Mouse (Mus musculus) midbrain, embryonic 15.5 days (tissue): Measurements from ENCODE around the gene Crabp2. TPM values are rescaled to one million over a fixed set of nuclear protein-coding genes. Genes with fewer than 3 reads are reported as not detected.
"Not testable (repeated sequence)": the region's sequence is repeated elsewhere in the genome, so short reads cannot be mapped to it uniquely, and the experiment has no call there.

ENCODE experiments used
- ATAC-seq: fragments of 200-750 bp; cut with Nextera tagmentation; replicated peaks from 2 replicates; pipeline ENCODE4 v1.8.0; 2017; ENCODE audit warnings: moderate TSS enrichment
- H3K27ac ChIP-seq: fragments of 300-500 bp; sonication (generic); 2 replicates; pipeline ENCODE4 v1.5.1; 2015; ENCODE audit warnings: mild to moderate bottlenecking, inconsistent platforms
- H3K27me3 ChIP-seq: fragments of 300-500 bp; sonication (generic); replicated peaks from 2 replicates; pipeline ENCODE4 v1.6.1; 2015; ENCODE audit warnings: inconsistent platforms
- H3K36me3 ChIP-seq: fragments of 300-500 bp; sonication (generic); replicated peaks from 2 replicates; pipeline ENCODE4 v1.6.1; 2015; ENCODE audit warnings: inconsistent platforms
- H3K4me1 ChIP-seq: fragments of 300-500 bp; sonication (generic); 2 replicates; pipeline ENCODE4 v1.6.1; 2015; ENCODE audit warnings: inconsistent platforms
- H3K4me2 ChIP-seq: fragments of 300-500 bp; sonication (generic); 2 replicates; pipeline ENCODE4 v1.6.1; 2015; ENCODE audit warnings: inconsistent platforms, mild to moderate bottlenecking, moderate library complexity
- H3K4me3 ChIP-seq: fragments of 300-500 bp; sonication (generic); 2 replicates; pipeline ENCODE4 v1.5.1; 2015; ENCODE audit warnings: mild to moderate bottlenecking, inconsistent platforms
- H3K9ac ChIP-seq: fragments of 300-500 bp; sonication (generic); 2 replicates; pipeline ENCODE4 v1.6.1; 2015; ENCODE audit warnings: mild to moderate bottlenecking, inconsistent platforms
- H3K9me3 ChIP-seq: fragments of 300-500 bp; sonication (generic); 2 replicates; pipeline ENCODE4 v1.6.1; 2016; ENCODE audit warnings: inconsistent platforms
- WGBS: fragments of 180-500 bp; shearing (Covaris S2); methylation state at CpG from one replicate; pipeline ENCODE4 v1.1.7; 2015; ENCODE audit warnings: mixed read lengths; 5-methylcytosine and 5-hydroxymethylcytosine counted together
- polyA plus RNA-seq: library from polyadenylated mRNA; unstranded; fragments of >200 nt; fragmentation: Nextera tagmentation; extraction: Ambion mirVana; gene quantifications from 2 replicates; pipeline ENCODE4 v1.2.1, GENCODE M21; 2015

Crabp2 gene
- polyA plus RNA-seq: 44.8 and 52.1 TPM in 2 replicates

DNA sequence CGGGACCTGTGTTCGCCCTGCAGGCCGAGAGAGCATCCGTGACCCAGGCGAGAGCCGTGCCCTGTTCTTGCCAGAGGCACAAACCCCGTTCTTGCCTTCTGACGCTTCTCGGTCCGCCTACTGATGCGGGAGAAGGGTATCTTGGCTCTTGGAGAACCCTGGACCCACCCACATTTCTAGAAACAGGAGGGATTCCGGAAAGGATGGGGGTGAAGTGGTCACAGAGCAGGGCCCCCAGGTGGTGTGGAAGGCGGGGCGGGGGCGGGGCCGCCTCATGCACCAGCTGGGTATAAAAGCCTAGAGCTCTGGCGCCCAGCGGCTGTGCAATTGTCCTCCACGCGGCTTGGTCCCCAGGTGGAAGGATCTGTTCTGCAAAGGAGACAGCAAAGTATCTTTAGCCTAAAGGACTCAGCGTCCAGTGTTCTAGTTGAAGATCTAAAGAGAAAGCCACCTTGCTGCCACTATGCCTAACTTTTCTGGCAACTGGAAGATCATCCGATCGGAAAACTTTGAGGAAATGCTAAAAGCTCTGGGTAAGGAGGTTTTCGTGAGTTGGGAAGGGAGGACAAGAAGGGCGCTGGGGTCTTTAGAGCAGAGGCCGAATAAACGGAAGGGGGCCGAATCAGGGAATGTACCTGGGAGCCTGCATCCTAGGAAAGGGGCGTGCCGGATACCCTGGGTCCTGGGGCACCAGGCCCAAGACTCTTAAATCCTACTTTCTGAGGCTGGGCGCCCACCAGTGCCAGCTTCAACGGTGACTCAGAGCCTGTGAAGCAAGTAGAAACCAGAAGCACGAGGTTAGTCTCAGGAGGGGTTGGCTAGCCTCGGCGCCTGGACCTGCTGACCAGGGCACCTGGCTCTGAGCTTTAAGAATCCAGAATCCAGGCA lies at the start of gene Crabp2:
Gene Crabp2, plus strand, starts transcription at position 289 of the 888 bp plus-strand sequence.
- Histone ChIP-seq H3K9ac (peak within 1 kb of the TSS; percentile 38), H3K27me3 (no peaks in the 10 kb centered on the region), H3K27ac (no peak within 1 kb of the TSS), H3K9me3 (no peaks in the 10 kb centered on the region), H3K36me3 (no peaks in the 10 kb centered on the region), H3K4me3 (peak within 1 kb of the TSS; percentile 33), H3K4me2 (peak within 1 kb of the TSS; percentile 64), H3K4me1 (peaks cover 56% of the 10 kb centered on the region)
- no peak for ATAC-seq
- 3% methylated on average over 34 of the region's 35 CpGs for WGBS

DNA sequence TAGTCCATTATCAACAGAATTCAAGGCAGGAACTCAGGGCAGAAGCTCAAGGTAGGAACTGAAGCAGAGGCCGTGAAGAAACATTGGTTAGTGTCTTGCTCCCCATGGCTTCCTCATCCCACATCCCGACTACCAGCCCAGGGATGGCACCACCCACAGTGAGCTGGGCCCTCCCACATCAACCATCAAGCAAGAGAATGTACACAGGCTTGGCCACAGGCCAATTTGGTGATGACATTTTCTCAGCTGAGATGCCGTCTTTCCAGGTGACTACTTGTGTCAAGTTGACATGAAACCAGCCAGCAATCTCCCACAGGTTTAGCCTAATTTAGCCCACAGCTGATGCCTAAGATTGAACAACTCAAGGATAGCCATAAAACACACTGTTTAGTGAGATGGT lies 49.2 kb upstream of the Crabp2 start:
- H3K27ac ChIP-seq: no peak overlapping the region
- H3K4me3 ChIP-seq: no peak overlapping the region
- H3K4me2 ChIP-seq: no peak overlapping the region
- H3K4me1 ChIP-seq: no peaks in the 10 kb centered on the region
- ATAC-seq: no peak
- no peak overlapping the region for H3K9ac ChIP-seq
- WGBS: 64% methylated on average over 3 of the region's 3 CpGs
- H3K27me3 ChIP-seq: no peaks in the 10 kb centered on the region
- H3K9me3 ChIP-seq: no peaks in the 10 kb centered on the region
- no peaks in the 10 kb centered on the region for H3K36me3 ChIP-seq

DNA sequence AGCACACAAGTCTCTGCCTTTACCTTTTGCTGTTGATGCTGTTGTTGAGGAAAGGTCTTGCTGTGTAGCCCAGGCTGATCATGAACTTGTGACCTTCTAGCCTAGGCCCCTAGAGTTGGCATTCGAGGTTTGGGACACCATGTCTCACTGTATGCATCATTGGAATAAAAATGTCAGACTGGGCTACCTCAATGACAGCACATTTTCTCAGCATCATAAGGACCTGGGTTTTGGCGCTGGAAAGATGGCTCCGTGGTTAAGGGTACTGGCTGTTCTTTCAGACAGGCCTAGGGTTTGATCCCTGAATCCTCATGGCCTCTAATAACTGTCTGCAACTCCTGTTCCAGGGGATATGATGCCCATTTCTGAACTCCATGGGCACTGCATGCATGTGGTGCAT lies 48.7 kb upstream of the Crabp2 start:
- Histone ChIP-seq H3K36me3 (no peaks in the 10 kb centered on the region), H3K27ac (no peak overlapping the region), H3K9me3 (no peaks in the 10 kb centered on the region), H3K4me1 (no peaks in the 10 kb centered on the region), H3K9ac (no peak overlapping the region), H3K4me3 (no peak overlapping the region), H3K4me2 (no peak overlapping the region), H3K27me3 (no peaks in the 10 kb centered on the region)
- 77% methylated on average over 3 of the region's 3 CpGs for WGBS
- ATAC-seq: no peak

DNA sequence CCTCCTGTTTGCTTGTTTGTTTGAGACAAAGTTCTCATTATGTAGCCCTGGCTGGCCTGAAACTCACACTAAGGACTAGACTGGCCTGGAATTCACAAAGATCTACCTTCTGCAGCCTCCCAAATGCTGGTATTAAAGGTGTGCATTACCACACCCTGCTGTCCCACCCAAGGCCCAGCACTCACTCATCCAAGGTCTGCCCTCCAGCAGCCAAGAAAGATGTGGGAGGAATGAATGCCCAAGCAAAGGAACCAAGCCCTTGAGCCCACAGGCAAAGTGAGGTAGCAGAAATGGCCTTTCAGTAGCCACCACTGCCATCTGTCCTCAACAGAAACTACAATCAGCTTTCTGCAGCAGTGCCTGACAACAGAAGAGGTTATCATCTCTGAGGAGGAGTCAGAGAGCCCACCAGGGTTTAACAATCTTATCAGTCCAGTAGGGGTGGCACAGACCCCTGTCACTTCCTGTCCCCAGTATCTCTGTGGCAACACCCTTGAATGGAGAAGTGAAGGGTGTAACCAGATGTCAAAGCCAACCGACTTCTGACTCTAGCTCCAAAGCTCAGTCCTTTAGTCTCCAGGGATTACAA lies 47.3 kb upstream of the Crabp2 start:
- Histone ChIP-seq H3K27me3 (no peaks in the 10 kb centered on the region), H3K9ac (no peak overlapping the region), H3K4me1 (peaks cover 3% of the 10 kb centered on the region; the same call in 1 of the 2 replicates), H3K27ac (no peak overlapping the region), H3K4me3 (no peak overlapping the region), H3K9me3 (no peaks in the 10 kb centered on the region), H3K4me2 (no peak overlapping the region), H3K36me3 (no peaks in the 10 kb centered on the region)
- no peak for ATAC-seq
- 50% methylated on average over 1 of the region's 1 CpGs for WGBS

DNA sequence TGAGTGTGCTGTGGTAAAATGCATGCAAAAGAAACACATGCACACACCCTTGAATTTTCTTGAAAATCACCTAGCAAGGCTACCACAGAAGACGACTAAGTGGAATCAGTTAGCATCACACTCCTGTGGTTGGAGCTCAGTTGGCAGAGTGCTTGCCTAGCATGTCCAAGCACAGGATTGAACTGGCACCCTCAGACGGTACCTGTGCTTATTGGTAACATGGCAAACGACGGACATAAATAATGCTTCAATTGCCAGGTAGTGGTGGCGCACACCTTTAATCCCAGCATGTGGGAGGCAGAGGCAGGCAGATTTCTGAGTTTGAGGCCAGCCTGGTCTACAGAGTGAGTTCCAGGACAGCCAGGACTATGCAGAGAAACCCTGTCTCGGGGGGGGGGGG lies 46.5 kb upstream of the Crabp2 start:
- H3K4me1 ChIP-seq, H3K27me3 ChIP-seq, H3K9me3 ChIP-seq, H3K27ac ChIP-seq, H3K4me2 ChIP-seq, H3K36me3 ChIP-seq, H3K4me3 ChIP-seq, H3K9ac ChIP-seq, ATAC-seq: not testable (repeated sequence)
- 84% methylated on average over 6 of the region's 6 CpGs for WGBS

DNA sequence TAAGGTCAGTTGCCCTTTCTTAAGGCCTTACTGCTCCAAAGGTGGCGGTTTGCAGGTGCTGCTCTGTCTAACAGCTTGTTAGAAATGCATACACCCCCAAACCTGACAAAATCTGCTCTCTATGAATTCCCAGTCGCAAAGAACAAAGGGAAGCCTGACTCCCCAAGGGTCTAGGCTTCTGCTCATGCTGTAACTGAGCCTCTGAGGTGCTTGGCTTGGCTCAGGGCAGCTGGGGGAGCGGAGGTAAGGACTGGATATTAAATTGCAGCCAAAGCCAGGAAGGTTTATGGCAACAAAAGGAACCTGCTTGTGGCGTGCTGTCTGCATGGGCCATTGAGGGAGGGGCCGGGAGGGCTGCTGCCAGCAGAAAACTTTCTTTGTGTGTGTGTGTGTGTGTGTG lies 44.6 kb upstream of the Crabp2 start:
- 53% methylated on average over 5 of the region's 5 CpGs for WGBS
- Histone ChIP-seq H3K27me3 (no peaks in the 10 kb centered on the region), H3K4me3 (no peak overlapping the region), H3K4me2 (no peak overlapping the region), H3K9me3 (no peaks in the 10 kb centered on the region), H3K9ac (no peak overlapping the region), H3K36me3 (no peaks in the 10 kb centered on the region), H3K27ac (no peak overlapping the region), H3K4me1 (peaks cover 20% of the 10 kb centered on the region)
- ATAC-seq: no peak

DNA sequence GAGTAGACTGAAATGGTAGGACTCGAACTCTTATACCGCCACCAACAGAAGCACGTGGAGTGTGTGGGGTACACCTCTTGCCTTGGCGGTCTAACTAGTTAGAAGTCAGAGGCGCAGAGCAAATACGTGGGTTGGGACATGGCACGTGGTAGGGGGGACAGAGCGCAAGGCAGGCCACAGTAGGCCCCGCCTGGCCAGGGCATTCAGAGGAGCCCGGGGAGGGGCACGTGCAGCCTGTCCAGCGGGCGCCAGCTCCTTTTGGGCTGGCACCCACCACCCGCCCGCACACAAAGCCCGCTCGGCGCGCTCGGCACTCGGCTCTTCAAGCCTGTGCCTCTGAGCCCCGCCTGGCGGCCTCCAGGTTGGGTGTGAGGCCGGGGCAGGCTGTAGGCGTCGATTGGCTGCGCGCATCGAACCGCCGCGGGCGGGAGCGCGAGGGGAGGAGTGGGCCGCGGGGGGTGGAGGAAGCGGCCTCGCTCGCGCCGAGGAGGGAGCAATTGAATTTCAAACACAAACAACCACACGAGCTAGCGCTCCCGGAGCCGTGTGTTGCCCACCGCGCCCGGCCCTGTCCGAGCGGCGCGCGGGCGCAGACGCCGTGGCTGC lies 42.5 kb upstream of the Crabp2 start, which contains the start of gene Hdgf:
Gene Hdgf, plus strand, starts transcription at position 442 of the 606 bp plus-strand sequence.
- Histone ChIP-seq H3K36me3 (no peaks in the 10 kb centered on the region), H3K9me3 (no peaks in the 10 kb centered on the region), H3K4me3 (peak within 1 kb of the TSS; percentile 100), H3K4me1 (peaks cover 39% of the 10 kb centered on the region), H3K27me3 (no peaks in the 10 kb centered on the region), H3K4me2 (peak within 1 kb of the TSS; percentile 89), H3K9ac (peak within 1 kb of the TSS; percentile 97), H3K27ac (peak within 1 kb of the TSS; percentile 96)
- ATAC-seq: peak; percentile 95
- under 1% methylated on average over 55 of the region's 57 CpGs for WGBS

DNA sequence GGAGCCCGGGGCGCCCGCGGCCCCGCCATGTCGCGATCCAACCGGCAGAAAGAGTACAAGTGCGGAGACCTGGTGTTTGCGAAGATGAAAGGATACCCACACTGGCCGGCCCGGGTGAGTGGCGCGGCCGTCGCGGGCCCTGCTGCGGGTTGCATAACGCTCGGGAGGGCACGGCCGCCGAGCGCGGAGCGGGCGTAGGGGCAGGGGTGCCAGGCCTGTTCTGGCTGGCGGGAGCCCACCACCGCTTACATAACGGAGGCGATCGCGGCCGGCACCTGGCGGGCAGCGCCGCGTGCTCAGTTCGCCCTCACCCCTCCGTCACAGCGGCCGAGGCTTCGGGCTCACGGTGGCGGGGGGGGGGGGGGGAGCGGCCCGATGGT lies 41.9 kb upstream of the Crabp2 start:
- H3K27ac ChIP-seq: peak overlapping the region; percentile 96
- peak; percentile 66 for ATAC-seq
- peak overlapping the region; percentile 100 for H3K4me3 ChIP-seq
- no peaks in the 10 kb centered on the region for H3K36me3 ChIP-seq
- H3K9me3 ChIP-seq: no peaks in the 10 kb centered on the region
- H3K27me3 ChIP-seq: no peaks in the 10 kb centered on the region
- H3K4me1 ChIP-seq: peaks cover 43% of the 10 kb centered on the region
- under 1% methylated on average over 46 of the region's 47 CpGs for WGBS
- peak overlapping the region; percentile 97 for H3K9ac ChIP-seq
- peak overlapping the region; percentile 89 for H3K4me2 ChIP-seq

DNA sequence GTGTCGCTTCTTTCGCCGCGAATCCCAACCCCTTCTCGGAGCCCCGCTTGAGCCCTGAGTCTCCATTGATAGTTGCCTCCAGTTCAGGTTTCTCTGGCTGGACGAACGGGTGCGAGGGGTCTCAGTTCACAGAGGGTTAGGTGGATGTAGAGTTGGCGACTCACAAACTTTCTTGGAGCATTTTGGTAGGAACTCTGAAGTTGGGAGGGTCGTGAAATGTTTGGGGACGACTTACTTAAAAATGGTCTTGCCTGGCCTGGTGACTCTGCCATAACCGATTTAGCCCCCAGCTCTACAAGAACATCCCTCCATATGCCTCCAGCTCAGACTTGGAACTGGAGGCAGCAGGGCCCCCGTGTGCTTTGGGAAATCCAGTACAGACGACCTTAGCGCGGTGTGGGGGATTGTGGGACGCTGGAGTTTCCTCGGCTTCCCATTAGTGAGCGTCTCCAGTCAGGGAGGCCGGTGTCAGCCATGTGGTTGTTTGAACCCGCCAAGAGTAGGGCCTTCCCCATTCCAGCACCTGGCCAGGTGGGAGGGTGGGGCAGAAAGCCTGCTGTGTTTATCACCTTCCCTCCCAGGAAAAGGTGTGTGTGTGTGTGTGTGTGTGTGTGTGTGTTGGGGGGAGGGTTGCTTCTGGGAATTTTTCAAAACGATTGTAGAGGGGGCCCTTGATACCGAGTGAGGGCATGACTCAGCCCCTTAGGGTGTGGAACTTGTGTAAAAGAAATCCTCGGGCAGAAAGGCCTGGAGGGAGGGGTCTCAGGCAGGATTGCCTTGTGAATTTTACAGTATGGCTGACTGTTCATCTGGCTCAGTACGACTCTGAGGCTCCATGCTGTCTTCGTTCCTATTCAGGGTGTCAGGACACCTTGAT lies 41.2 kb upstream of the Crabp2 start:
- Histone ChIP-seq H3K27ac (peak overlapping the region; percentile 96), H3K27me3 (no peaks in the 10 kb centered on the region), H3K9ac (peak overlapping the region; percentile 97), H3K4me1 (peaks cover 43% of the 10 kb centered on the region), H3K4me3 (peak overlapping the region; percentile 100), H3K4me2 (peak overlapping the region; percentile 89), H3K36me3 (no peaks in the 10 kb centered on the region), H3K9me3 (no peaks in the 10 kb centered on the region)
- ATAC-seq: no peak
- under 1% methylated on average over 27 of the region's 27 CpGs for WGBS

DNA sequence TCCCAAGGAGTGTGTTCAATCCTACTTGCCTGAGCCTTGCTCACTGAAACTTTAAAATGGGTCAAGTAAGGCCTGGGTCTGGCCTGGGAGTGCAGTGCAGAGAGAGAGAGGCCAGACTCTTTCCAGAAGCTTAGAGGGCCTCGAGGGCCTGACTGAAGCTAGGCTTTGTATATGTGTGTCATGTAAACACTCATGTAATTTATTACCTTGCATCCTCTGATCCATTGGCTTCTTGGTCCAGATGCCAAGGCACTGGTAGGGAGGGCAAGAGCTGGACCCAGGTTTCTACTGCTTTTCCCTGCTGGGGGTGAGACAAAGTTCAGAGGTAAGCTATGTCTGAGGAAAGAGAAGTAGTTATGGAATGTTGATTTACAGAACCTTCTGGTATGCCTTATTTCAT lies 40.6 kb upstream of the Crabp2 start:
- WGBS: 17% methylated on average over 1 of the region's 1 CpGs
- peaks cover 43% of the 10 kb centered on the region for H3K4me1 ChIP-seq
- H3K27me3 ChIP-seq: no peaks in the 10 kb centered on the region
- no peak for ATAC-seq
- no peaks in the 10 kb centered on the region for H3K36me3 ChIP-seq
- peak overlapping the region; percentile 100 for H3K4me3 ChIP-seq
- no peak overlapping the region for H3K27ac ChIP-seq
- H3K9ac ChIP-seq: peak overlapping the region; percentile 97
- H3K4me2 ChIP-seq: peak overlapping the region; percentile 89
- H3K9me3 ChIP-seq: no peaks in the 10 kb centered on the region

DNA sequence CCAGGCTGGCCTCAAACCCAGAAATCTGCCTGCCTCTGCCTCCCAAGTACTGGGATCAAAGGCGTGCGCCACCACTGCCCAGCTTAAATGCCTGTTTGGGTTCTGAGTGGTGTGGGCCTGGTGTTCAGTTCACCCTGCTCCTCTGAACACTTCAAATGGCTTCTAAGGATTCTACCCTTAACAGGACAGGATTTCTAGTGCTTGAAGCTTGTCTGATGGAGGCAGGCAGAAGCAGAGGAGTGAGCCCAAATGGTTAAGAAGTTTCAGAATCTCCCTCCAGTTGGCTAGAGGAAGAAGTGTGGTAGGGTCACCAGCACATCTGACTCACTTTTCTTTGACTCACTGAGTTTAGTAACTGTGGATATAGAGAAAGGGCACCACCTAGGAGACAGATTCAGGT lies 39.1 kb upstream of the Crabp2 start:
- no peak for ATAC-seq
- Histone ChIP-seq H3K36me3 (0 out of 2 replicates have a peak, but pooled peaks cover 6% of the 10 kb centered on the region), H3K27me3 (no peaks in the 10 kb centered on the region), H3K9me3 (no peaks in the 10 kb centered on the region), H3K4me2 (peak overlapping the region; percentile 60; the same call in 1 of the 2 replicates), H3K4me1 (peaks cover 43% of the 10 kb centered on the region), H3K9ac (no peak overlapping the region), H3K4me3 (no peak overlapping the region), H3K27ac (no peak overlapping the region)
- WGBS: 95% methylated on average over 2 of the region's 2 CpGs
